Mouse (Mus musculus): ENCODE data around the gene Spink8.
A peak's percentile ranks its signal among the peaks of the same experiment; 100 is the strongest.

Spink8 gene

GRCm38 (mm10) chr9:109870983-109871572 is 59.0 kb downstream of the Spink8 start:
- no peak for DNase-seq (ENCODE audit: low read depth)

GRCm38 (mm10) chr9:109874797-109875691 is 63.0 kb downstream of the Spink8 start, which contains the start of gene Cdc25a:
Gene Cdc25a, plus strand, starts transcription at chr9:109875579.
- peak; percentile 100 for DNase-seq (ENCODE audit: low read depth)

- peak; percentile 50 for DNase-seq (ENCODE audit: low read depth)
Measured at GRCm38 (mm10) chr9:109875695-109876601, 63.9 kb downstream of the Spink8 start.

Measured in 416B (cell line).